Mouse (Mus musculus): Measurements from ENCODE around the gene Nobox. TPM values are rescaled to one million over a fixed set of nuclear protein-coding genes. Genes with fewer than 3 reads are reported as not detected.

Nobox gene
- 0.58 TPM in 1 of 4 replicates, not detected in the others for total RNA-seq (2023)

GRCm38 (mm10) chr6:43309454-43309853 is at the start of gene Nobox:
Gene Nobox (minus strand): TSS chr6:43309554.

GRCm38 (mm10) chr6:43265363-43266041 is 43.9 kb downstream of the Nobox start, which contains the start of gene Arhgef5:
Gene Arhgef5 (plus strand): TSS chr6:43265582.

Other genes with a start within 250 kb of the Nobox start
- gene Olfr441, start 203.2 kb downstream of the Nobox start, total RNA-seq (2023), result not detected in 4 replicates
- not detected in 4 replicates for gene Olfr237-ps1, start 163.0 kb downstream of the Nobox start, total RNA-seq (2023)
- gene Olfr437, start 146.3 kb downstream of the Nobox start, total RNA-seq (2023), result not detected in 4 replicates
- gene Olfr13, start 137.4 kb downstream of the Nobox start, total RNA-seq (2023), result not detected in 4 replicates
- not detected in 4 replicates for gene Olfr435, start 112.4 kb downstream of the Nobox start, total RNA-seq (2023)
- not detected in 4 replicates for gene Olfr434, start 96.5 kb downstream of the Nobox start, total RNA-seq (2023)
- gene Olfr47, start 78.0 kb downstream of the Nobox start, total RNA-seq (2023), result not detected in 4 replicates
- 0.19 to 1.0 TPM (median 0.39 TPM) in 3 of 4 replicates, not detected in the other for gene Arhgef5, start 44.0 kb downstream of the Nobox start, total RNA-seq (2023)

All from B cell, adult 62 days (primary cell).